Mouse (Mus musculus): ENCODE measurements around the gene Myo3a. TPM values are rescaled to one million over a fixed set of nuclear protein-coding genes. Genes with fewer than 3 reads are reported as not detected.

Myo3a gene
- polyA plus RNA-seq, 1 experiment = 0.27 TPM

DNA sequence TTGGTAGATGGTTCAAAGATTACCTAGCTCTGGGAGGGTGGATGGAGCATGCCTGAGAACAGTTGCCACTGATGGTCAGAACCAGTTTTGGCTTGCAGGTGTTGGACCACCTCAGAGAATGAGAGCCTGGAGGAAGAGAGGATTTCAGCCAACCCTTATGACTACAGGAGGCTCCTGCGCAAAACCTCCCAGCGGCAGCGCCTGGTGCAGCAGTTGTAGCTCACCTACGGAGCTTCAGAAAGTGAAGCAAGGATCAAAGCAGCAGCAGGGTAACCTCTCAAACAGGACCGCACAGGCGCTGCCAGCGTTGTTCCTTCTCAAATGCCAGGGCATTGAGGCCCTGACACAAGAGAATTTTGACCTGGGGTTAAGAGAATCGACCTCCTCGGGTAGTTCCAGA lies 390.6 kb downstream of the Myo3a start:
- no peak for TF ChIP-seq CTCF (IDR thresholded peaks at IDR 0.05; ENCODE audit: low read depth, low read length)
- no peak for TF ChIP-seq POLR2A (IDR thresholded peaks at IDR 0.05; ENCODE audit: insufficient read depth, low read length)
- no peak for TF ChIP-seq EP300 (IDR thresholded peaks at IDR 0.05; ENCODE audit: insufficient read depth, low read depth, low read length)
- Histone ChIP-seq H3K9ac (ENCODE audit: low read depth, poor library complexity, severe bottlenecking) (no peak overlapping the region), H3K4me1 (ENCODE audit: control insufficient read depth, insufficient read depth, low read length) (peaks cover 2% of the 10 kb centered on the region), H3K4me3 (ENCODE audit: low read depth, low read length) (no peak overlapping the region), H3K9me3 (replicated peaks; ENCODE audit: control insufficient read depth, insufficient read depth, low read length, poor library complexity, severe bottlenecking) (no peaks in the 10 kb centered on the region; the same call in 1 of the 2 replicates), H3K27ac (ENCODE audit: insufficient read depth, low read length) (no peak overlapping the region), H3K27me3 (ENCODE audit: control insufficient read depth, insufficient read depth, low read length, poor library complexity, severe bottlenecking) (peaks cover 20% of the 10 kb centered on the region; the same call in 1 of the 2 replicates), H3K36me3 (ENCODE audit: control insufficient read depth, insufficient read depth, low read length, poor library complexity, severe bottlenecking) (no peaks in the 10 kb centered on the region)

DNA sequence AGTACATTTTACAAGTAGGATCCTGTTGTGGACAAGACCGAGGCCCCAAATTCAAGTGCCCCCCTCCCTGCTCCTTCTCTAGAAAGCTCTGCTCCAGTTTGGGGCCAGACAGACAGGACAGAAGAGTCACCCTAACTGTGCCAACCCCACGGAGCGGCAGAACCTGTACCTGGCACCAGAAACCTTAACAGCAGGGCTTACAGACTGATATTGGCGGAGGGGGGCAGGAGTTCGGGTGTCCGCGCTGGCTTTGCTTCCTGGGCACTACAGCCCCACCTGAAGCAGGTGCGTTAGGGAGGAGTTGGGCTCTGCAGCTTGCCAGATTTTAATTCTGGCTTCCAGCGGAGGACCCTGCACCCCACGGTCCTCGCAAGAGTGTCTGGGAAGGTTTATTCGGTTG lies 392.1 kb downstream of the Myo3a start:
- no peak overlapping the region for H3K27ac ChIP-seq (ENCODE audit: insufficient read depth, low read length)
- H3K4me3 ChIP-seq (ENCODE audit: low read depth, low read length) = no peak overlapping the region
- H3K36me3 ChIP-seq (ENCODE audit: control insufficient read depth, insufficient read depth, low read length, poor library complexity, severe bottlenecking) = no peaks in the 10 kb centered on the region
- peaks cover 2% of the 10 kb centered on the region for H3K4me1 ChIP-seq (ENCODE audit: control insufficient read depth, insufficient read depth, low read length)
- H3K27me3 ChIP-seq (ENCODE audit: control insufficient read depth, insufficient read depth, low read length, poor library complexity, severe bottlenecking) = peaks cover 25% of the 10 kb centered on the region
- H3K9ac ChIP-seq (ENCODE audit: low read depth, poor library complexity, severe bottlenecking) = no peak overlapping the region
- TF ChIP-seq EP300 (IDR thresholded peaks at IDR 0.05; ENCODE audit: insufficient read depth, low read depth, low read length) = no peak
- no peak for TF ChIP-seq POLR2A (IDR thresholded peaks at IDR 0.05; ENCODE audit: insufficient read depth, low read length)
- no peak for TF ChIP-seq CTCF (IDR thresholded peaks at IDR 0.05; ENCODE audit: low read depth, low read length)
- H3K9me3 ChIP-seq (replicated peaks; ENCODE audit: control insufficient read depth, insufficient read depth, low read length, poor library complexity, severe bottlenecking) = no peaks in the 10 kb centered on the region; the same call in 1 of the 2 replicates

DNA sequence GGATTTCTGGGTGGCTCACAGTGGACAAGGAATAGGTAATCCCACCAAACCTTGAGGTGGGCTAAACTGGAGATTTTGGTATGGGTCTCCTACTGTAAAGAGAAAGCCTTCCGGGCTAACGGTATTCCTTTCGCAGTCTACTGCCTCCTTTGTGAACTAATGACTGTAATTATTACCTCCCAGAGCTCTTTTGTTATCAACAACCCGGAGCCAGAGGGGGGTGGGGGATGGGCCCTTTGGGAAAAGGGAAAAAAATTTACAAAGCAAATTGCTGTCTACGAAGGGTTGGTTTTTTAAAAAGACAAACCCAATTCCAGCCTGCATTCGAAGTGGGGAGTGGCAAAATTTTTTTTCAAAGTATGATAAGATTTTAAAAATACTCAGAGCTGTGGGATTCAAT lies 392.7 kb downstream of the Myo3a start:
- Histone ChIP-seq H3K36me3 (ENCODE audit: control insufficient read depth, insufficient read depth, low read length, poor library complexity, severe bottlenecking) (no peaks in the 10 kb centered on the region), H3K4me3 (ENCODE audit: low read depth, low read length) (no peak overlapping the region), H3K27ac (ENCODE audit: insufficient read depth, low read length) (no peak overlapping the region), H3K9ac (ENCODE audit: low read depth, poor library complexity, severe bottlenecking) (no peak overlapping the region), H3K27me3 (ENCODE audit: control insufficient read depth, insufficient read depth, low read length, poor library complexity, severe bottlenecking) (peaks cover 28% of the 10 kb centered on the region), H3K4me1 (ENCODE audit: control insufficient read depth, insufficient read depth, low read length) (peaks cover 2% of the 10 kb centered on the region), H3K9me3 (replicated peaks; ENCODE audit: control insufficient read depth, insufficient read depth, low read length, poor library complexity, severe bottlenecking) (no peaks in the 10 kb centered on the region; the same call in 1 of the 2 replicates)
- TF ChIP-seq EP300 (IDR thresholded peaks at IDR 0.05; ENCODE audit: insufficient read depth, low read depth, low read length) = 0 out of 2 replicates have a peak, but pooled peaks have one; percentile 44
- no peak for TF ChIP-seq POLR2A (IDR thresholded peaks at IDR 0.05; ENCODE audit: insufficient read depth, low read length)
- TF ChIP-seq CTCF (IDR thresholded peaks at IDR 0.05; ENCODE audit: low read depth, low read length) = no peak

DNA sequence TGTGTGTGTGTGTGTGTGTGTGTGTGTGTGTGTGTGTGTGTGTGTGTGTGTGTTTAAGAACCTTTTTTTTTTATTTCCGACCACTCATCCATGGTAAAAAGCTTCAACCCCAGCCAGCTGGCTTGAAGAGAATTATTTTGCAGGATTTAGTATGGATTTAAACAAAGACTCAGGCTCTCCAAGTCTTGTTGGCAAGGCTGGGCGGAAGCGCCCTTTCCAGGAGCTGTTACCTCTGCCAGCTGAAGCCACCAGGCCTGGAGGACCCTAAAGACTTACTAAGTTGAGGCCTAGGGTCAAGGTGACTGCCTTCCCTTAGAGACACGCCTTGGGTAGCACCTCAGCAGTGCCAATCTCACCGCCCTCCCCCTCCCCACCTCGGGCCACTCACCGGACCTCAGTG lies 393.2 kb downstream of the Myo3a start:
- TF ChIP-seq CTCF (IDR thresholded peaks at IDR 0.05; ENCODE audit: low read depth, low read length) (no peak), EP300 (IDR thresholded peaks at IDR 0.05; ENCODE audit: insufficient read depth, low read depth, low read length) (no peak), POLR2A (IDR thresholded peaks at IDR 0.05; ENCODE audit: insufficient read depth, low read length) (no peak)
- Histone ChIP-seq H3K9ac (ENCODE audit: low read depth, poor library complexity, severe bottlenecking) (no peak overlapping the region), H3K27me3 (ENCODE audit: control insufficient read depth, insufficient read depth, low read length, poor library complexity, severe bottlenecking) (peaks cover 28% of the 10 kb centered on the region), H3K36me3 (ENCODE audit: control insufficient read depth, insufficient read depth, low read length, poor library complexity, severe bottlenecking) (no peaks in the 10 kb centered on the region), H3K4me3 (ENCODE audit: low read depth, low read length) (no peak overlapping the region), H3K9me3 (replicated peaks; ENCODE audit: control insufficient read depth, insufficient read depth, low read length, poor library complexity, severe bottlenecking) (no peaks in the 10 kb centered on the region), H3K27ac (ENCODE audit: insufficient read depth, low read length) (no peak overlapping the region), H3K4me1 (ENCODE audit: control insufficient read depth, insufficient read depth, low read length) (peaks cover 2% of the 10 kb centered on the region)

DNA sequence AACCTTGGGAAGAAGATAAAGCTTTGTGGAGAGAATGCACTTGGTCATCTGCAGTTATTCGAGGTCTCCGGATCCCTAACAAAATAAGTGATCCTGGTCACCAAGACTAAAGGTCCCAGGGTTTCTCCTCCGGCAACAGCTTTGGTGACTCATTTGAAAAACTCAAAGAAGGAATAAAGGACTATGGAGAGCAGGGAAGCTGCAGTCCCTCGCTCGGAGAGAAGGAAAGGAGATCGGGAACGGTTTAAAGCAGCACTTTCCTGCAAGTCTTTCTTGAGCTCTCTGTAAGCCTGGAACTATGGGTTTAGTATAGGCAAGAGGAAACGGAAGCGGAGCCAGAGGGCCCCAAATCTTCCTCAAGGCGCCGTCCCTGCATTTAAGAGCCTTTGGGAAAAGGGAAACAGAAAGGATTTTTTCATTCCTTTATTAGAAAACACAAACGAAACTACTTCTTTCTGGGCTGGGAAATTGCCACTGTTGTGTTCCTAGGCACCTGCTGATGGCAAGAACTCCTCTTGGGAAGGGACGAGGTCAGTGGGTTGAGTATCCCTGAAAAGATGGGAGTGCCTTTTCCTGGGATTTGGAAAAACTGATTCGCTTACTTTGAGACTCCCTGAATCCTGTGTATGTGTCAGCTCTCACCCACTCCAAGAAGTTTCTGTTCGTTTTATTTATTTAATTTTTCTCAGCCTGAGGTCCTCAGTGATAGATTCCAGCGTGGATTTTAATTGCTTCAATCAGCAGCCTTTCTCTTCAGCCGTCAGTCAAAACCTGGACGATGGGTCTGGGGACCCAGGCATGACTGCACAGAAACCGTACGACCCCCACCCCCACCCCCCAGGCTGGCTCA lies 393.9 kb downstream of the Myo3a start:
- no peaks in the 10 kb centered on the region for H3K36me3 ChIP-seq (ENCODE audit: control insufficient read depth, insufficient read depth, low read length, poor library complexity, severe bottlenecking)
- no peak overlapping the region for H3K9ac ChIP-seq (ENCODE audit: low read depth, poor library complexity, severe bottlenecking)
- no peak overlapping the region for H3K4me3 ChIP-seq (ENCODE audit: low read depth, low read length)
- TF ChIP-seq EP300 (IDR thresholded peaks at IDR 0.05; ENCODE audit: insufficient read depth, low read depth, low read length) (no peak), CTCF (IDR thresholded peaks at IDR 0.05; ENCODE audit: low read depth, low read length) (no peak), POLR2A (IDR thresholded peaks at IDR 0.05; ENCODE audit: insufficient read depth, low read length) (no peak)
- peaks cover 28% of the 10 kb centered on the region for H3K27me3 ChIP-seq (ENCODE audit: control insufficient read depth, insufficient read depth, low read length, poor library complexity, severe bottlenecking)
- H3K9me3 ChIP-seq (replicated peaks; ENCODE audit: control insufficient read depth, insufficient read depth, low read length, poor library complexity, severe bottlenecking) = no peaks in the 10 kb centered on the region
- H3K4me1 ChIP-seq (ENCODE audit: control insufficient read depth, insufficient read depth, low read length) = peaks cover 2% of the 10 kb centered on the region
- H3K27ac ChIP-seq (ENCODE audit: insufficient read depth, low read length) = no peak overlapping the region

All from ES-Bruce4 (cell line).